Mouse (Mus musculus) brain, adult 10 weeks (tissue): ENCODE measurements around the gene Pde6d. TPM values are rescaled to one million over a fixed set of nuclear protein-coding genes. Genes with fewer than 3 reads are reported as not detected.

Experiments
- polyA plus RNA-seq: library from polyadenylated mRNA; stranded (reverse); fragments of 350-450 nt; fragmentation: Illumina TruSeq; extraction: RNeasy Lipid Tissue Mini Kit (QIAGEN cat#74804); gene quantifications from one replicate; pipeline ENCODE4 v1.2.3, GENCODE M21; 2015; ENCODE audit warnings: low read depth, low replicate concordance

Pde6d gene
- 81.4 TPM for polyA plus RNA-seq

DNA sequence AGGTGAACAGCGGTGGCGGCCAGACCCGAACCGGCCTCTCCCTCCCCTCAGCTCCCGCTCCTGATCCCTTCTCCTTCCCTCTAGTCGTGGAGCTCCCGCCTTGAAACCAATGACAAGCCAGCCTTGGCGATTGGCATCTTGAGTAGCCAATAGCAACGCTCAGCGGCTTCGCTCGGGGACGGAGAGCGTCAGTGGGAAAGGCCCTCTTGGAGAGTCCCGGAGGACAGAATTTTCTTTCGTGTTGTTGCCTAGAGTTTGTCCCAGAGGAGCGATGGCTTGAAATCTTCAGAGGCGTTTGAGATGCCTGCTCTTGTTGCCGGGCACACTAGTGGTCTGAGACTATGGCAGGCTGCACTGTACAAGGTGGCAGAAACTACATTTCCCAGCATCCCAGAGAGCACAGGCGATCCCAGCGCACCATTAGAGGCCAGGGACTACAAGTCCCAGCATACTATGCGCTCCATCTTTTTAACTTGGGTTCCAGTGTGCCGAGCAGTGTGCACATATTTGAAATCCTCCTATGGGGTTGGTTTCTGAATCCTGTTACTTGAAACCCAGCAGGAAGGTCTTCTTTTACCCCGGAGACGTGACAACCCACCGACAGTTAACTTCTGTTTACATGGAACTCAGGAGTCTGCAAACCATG is at the start of gene Pde6d, which contains the start of gene Cops7b:
Pde6d (minus strand) TSS at position 179 of the 646 bp plus-strand sequence.
Cops7b (plus strand) TSS at position 454 of the 646 bp plus-strand sequence.

DNA sequence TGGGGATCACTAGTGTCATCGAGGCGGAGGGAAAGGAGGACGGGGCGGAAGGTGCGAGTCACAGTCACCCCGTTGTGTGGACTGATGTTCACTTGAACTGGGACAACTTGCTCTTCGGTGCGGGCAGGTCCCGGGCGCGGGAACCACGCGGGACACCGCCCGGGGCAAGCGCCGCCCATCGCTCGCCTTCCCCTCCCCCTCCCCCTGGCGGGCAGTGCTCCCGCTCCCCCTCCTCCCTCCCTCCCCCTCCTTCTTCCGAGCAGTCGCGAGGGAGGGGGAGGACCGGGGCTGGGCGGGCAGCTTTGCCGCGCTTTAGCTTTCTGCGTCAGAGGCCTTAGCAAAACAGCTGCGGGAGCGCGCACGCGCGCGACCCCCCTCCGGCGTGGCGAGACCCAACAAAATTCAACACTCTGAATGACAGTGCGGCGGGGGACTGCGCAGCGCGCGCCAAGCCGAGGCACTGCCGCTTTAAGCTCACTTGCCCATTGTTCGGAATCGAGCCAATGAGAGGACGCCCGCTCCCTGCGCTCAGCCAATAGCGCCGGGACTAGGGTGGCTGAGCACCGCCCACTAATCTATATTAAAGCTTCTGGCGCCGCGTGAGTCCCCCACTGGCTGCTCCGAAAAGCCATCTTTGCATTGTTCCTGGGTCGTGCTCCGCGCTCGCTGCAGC is 56.2 kb downstream of the Pde6d start, which contains the start of gene Ptma:
Ptma (plus strand) TSS at position 611 of the 673 bp plus-strand sequence.

Other genes with a start within 250 kb of the Pde6d start
- gene Ncl, start 223.2 kb downstream of the Pde6d start, polyA plus RNA-seq, result 140 TPM
- gene Nmur1, start 156.4 kb downstream of the Pde6d start, polyA plus RNA-seq, result not detected
- not detected for gene Tex44, start 156.3 kb downstream of the Pde6d start, polyA plus RNA-seq
- gene Ptma, start 55.9 kb downstream of the Pde6d start, polyA plus RNA-seq, result 686 TPM
- 21.0 TPM for gene Cops7b, start 275 bp upstream of the Pde6d start, polyA plus RNA-seq
- 6.6 TPM for gene Nppc, start 87.9 kb upstream of the Pde6d start, polyA plus RNA-seq
- 15.8 TPM for gene Dis3l2, start 121.2 kb upstream of the Pde6d start, polyA plus RNA-seq